In genomic region chr13:107971868-107972267, GRCm38 (mm10) we compare ENCODE assay signal across 16 mouse cellular contexts.
A peak's percentile ranks its signal among the peaks of the same experiment; 100 is the strongest.
DNase-seq lines count a peak whose midpoint lies in the region; ATAC-seq lines count a peak whose summit lies in the region.
"Had no signal": no experiment of that assay in that cellular context is flagged by ENCODE, and none has a peak within 500 bp of the region (broad histone marks: within the 10 kb centered on the region; RNA-seq: fewer than 3 reads in every experiment).

No protein-coding gene starts in this region.

- H3K4me1 ChIP-seq in embryonic facial prominence, embryonic 14.5 days (ENCODE audit: control insufficient read depth, insufficient read depth, low read length): peaks cover 21% of the 10 kb centered on the region
- H3K4me1 ChIP-seq in embryonic facial prominence, embryonic 10.5 days: peaks cover 23% of the 10 kb centered on the region
- H3K4me1 ChIP-seq in kidney, embryonic 14.5 days (ENCODE audit: control insufficient read depth, insufficient read depth, low read length): 0 out of 2 replicates have a peak, but pooled peaks cover 4% of the 10 kb centered on the region
- H3K4me1 ChIP-seq in midbrain, embryonic 12.5 days: peaks cover 12% of the 10 kb centered on the region
- H3K4me1 ChIP-seq in midbrain, embryonic 15.5 days: peaks cover 14% of the 10 kb centered on the region
- H3K4me1 ChIP-seq in neural tube, embryonic 14.5 days (ENCODE audit: control insufficient read depth, insufficient read depth, low read length): peaks cover 3% of the 10 kb centered on the region; the same call in 1 of the 2 replicates

- H3K27me3 ChIP-seq in embryonic facial prominence, embryonic 14.5 days (replicated peaks; ENCODE audit: control insufficient read depth, insufficient read depth, low read length): no peaks in the 10 kb centered on the region; the same call in 1 of the 2 replicates
- no peaks in the 10 kb centered on the region for H3K27me3 ChIP-seq in embryonic facial prominence, embryonic 10.5 days (replicated peaks; ENCODE audit: low read depth, poor library complexity, severe bottlenecking)
- no peaks in the 10 kb centered on the region for H3K27me3 ChIP-seq in kidney, embryonic 14.5 days (ENCODE audit: control insufficient read depth, insufficient read depth, low read length)
- H3K27me3 ChIP-seq in midbrain, embryonic 12.5 days: no peaks in the 10 kb centered on the region; the same call in 1 of the 2 replicates
- H3K27me3 ChIP-seq in midbrain, embryonic 15.5 days (replicated peaks): no peaks in the 10 kb centered on the region
- H3K27me3 ChIP-seq in neural tube, embryonic 14.5 days (ENCODE audit: control insufficient read depth, insufficient read depth, low read length): no peaks in the 10 kb centered on the region
- H3K27me3 ChIP-seq: forebrain, embryonic 15.5 days had no signal

- no peak overlapping the region for H3K9ac ChIP-seq in embryonic facial prominence, embryonic 14.5 days (ENCODE audit: low read depth, low read length)
- H3K9ac ChIP-seq in kidney, embryonic 14.5 days (ENCODE audit: low read depth, low read length): no peak overlapping the region
- H3K9ac ChIP-seq in midbrain, embryonic 12.5 days (replicated peaks): no peak overlapping the region
- no peak overlapping the region for H3K9ac ChIP-seq in midbrain, embryonic 15.5 days
- H3K9ac ChIP-seq in neural tube, embryonic 14.5 days (replicated peaks; ENCODE audit: low read depth, low read length): no peak overlapping the region
- H3K9ac ChIP-seq: forebrain, embryonic 15.5 days had no signal

- no peak for ATAC-seq in embryonic facial prominence, embryonic 14.5 days (ENCODE audit: low read depth)
- peak; percentile 53 for ATAC-seq in kidney, embryonic 14.5 days (ENCODE audit: low FRiP score, low TSS enrichment)
- no peak for ATAC-seq in midbrain, embryonic 12.5 days (ENCODE audit: low FRiP score, low read depth)
- no peak for ATAC-seq in midbrain, embryonic 15.5 days (replicated peaks)
- peak; percentile 59; the same call in 1 of the 2 replicates for ATAC-seq in neural tube, embryonic 14.5 days (ENCODE audit: low read depth)
- ATAC-seq: forebrain, embryonic 15.5 days had no signal

- peak; percentile 48 for DNase-seq in embryonic facial prominence, embryonic 14.5 days (ENCODE audit: low spot score)
- no peak for DNase-seq in embryonic facial prominence, embryonic 10.5 days (ENCODE audit: low spot score)
- no peak for DNase-seq in kidney, postnatal 36 days
- no peak for DNase-seq in neural tube, embryonic 10.5 days (ENCODE audit: extremely low spot score, low spot score)
- DNase-seq: adrenal gland, postnatal 10 days; cerebellum, adult 11-12 months; cerebellum, adult 9-11 months; heart, adult 18-20 months; heart, postnatal 10 days; heart, postnatal 4 days had no signal

- H3K4me3 ChIP-seq in embryonic facial prominence, embryonic 14.5 days (ENCODE audit: low read depth, low read length): no peak overlapping the region
- no peak overlapping the region for H3K4me3 ChIP-seq in embryonic facial prominence, embryonic 10.5 days
- no peak overlapping the region for H3K4me3 ChIP-seq in kidney, embryonic 14.5 days (ENCODE audit: low read length)
- no peak overlapping the region for H3K4me3 ChIP-seq in midbrain, embryonic 12.5 days
- H3K4me3 ChIP-seq in midbrain, embryonic 15.5 days: no peak overlapping the region
- H3K4me3 ChIP-seq in neural tube, embryonic 14.5 days (ENCODE audit: low read depth, low read length): no peak overlapping the region
- H3K4me3 ChIP-seq: forebrain, embryonic 15.5 days; heart, embryonic 10.5 days had no signal

- H3K36me3 ChIP-seq in embryonic facial prominence, embryonic 14.5 days (ENCODE audit: control insufficient read depth, insufficient read depth, low read length): no peaks in the 10 kb centered on the region
- no peaks in the 10 kb centered on the region for H3K36me3 ChIP-seq in embryonic facial prominence, embryonic 10.5 days (replicated peaks)
- no peaks in the 10 kb centered on the region for H3K36me3 ChIP-seq in kidney, embryonic 14.5 days (ENCODE audit: control insufficient read depth, insufficient read depth, low read length)
- H3K36me3 ChIP-seq in midbrain, embryonic 12.5 days: no peaks in the 10 kb centered on the region
- H3K36me3 ChIP-seq in midbrain, embryonic 15.5 days (replicated peaks): no peaks in the 10 kb centered on the region
- no peaks in the 10 kb centered on the region for H3K36me3 ChIP-seq in neural tube, embryonic 14.5 days (ENCODE audit: control insufficient read depth, insufficient read depth, low read length)
- H3K36me3 ChIP-seq: forebrain, embryonic 15.5 days; heart, embryonic 10.5 days had no signal

- no peak overlapping the region for H3K27ac ChIP-seq in embryonic facial prominence, embryonic 14.5 days (replicated peaks; ENCODE audit: low read depth, low read length)
- no peak overlapping the region for H3K27ac ChIP-seq in embryonic facial prominence, embryonic 10.5 days (replicated peaks)
- H3K27ac ChIP-seq in kidney, embryonic 14.5 days (ENCODE audit: low read depth, low read length): no peak overlapping the region
- 0 out of 2 replicates have a peak overlapping the region, but pooled peaks have one; percentile 39 for H3K27ac ChIP-seq in midbrain, embryonic 12.5 days (replicated peaks)
- no peak overlapping the region for H3K27ac ChIP-seq in midbrain, embryonic 15.5 days
- no peak overlapping the region for H3K27ac ChIP-seq in neural tube, embryonic 14.5 days (ENCODE audit: low read depth, low read length)
- H3K27ac ChIP-seq: forebrain, embryonic 15.5 days; heart, embryonic 10.5 days had no signal

- 43% methylated on average over 7 of the region's 7 CpGs for WGBS in embryonic facial prominence, embryonic 14.5 days
- WGBS in embryonic facial prominence, embryonic 10.5 days: 55% methylated on average over 7 of the region's 7 CpGs
- WGBS in kidney, embryonic 14.5 days: 50% methylated on average over 7 of the region's 7 CpGs
- WGBS in midbrain, embryonic 12.5 days: 49% methylated on average over 7 of the region's 7 CpGs
- 44% methylated on average over 7 of the region's 7 CpGs for WGBS in midbrain, embryonic 15.5 days
- 47% methylated on average over 7 of the region's 7 CpGs for WGBS in neural tube, embryonic 14.5 days

- no peaks in the 10 kb centered on the region for H3K9me3 ChIP-seq in embryonic facial prominence, embryonic 14.5 days (ENCODE audit: control insufficient read depth, low read length)
- no peaks in the 10 kb centered on the region for H3K9me3 ChIP-seq in embryonic facial prominence, embryonic 10.5 days
- no peaks in the 10 kb centered on the region for H3K9me3 ChIP-seq in kidney, embryonic 14.5 days (ENCODE audit: control insufficient read depth, low read length)
- H3K9me3 ChIP-seq in midbrain, embryonic 12.5 days: no peaks in the 10 kb centered on the region
- no peaks in the 10 kb centered on the region for H3K9me3 ChIP-seq in midbrain, embryonic 15.5 days
- no peaks in the 10 kb centered on the region for H3K9me3 ChIP-seq in neural tube, embryonic 14.5 days (ENCODE audit: control insufficient read depth, low read length)
- H3K9me3 ChIP-seq: forebrain, embryonic 15.5 days; heart, embryonic 10.5 days had no signal

- H3K4me2 ChIP-seq in embryonic facial prominence, embryonic 14.5 days (ENCODE audit: low read depth, low read length): no peak overlapping the region
- H3K4me2 ChIP-seq in kidney, embryonic 14.5 days (replicated peaks; ENCODE audit: low read depth, low read length): no peak overlapping the region
- H3K4me2 ChIP-seq in midbrain, embryonic 12.5 days (replicated peaks): no peak overlapping the region
- no peak overlapping the region for H3K4me2 ChIP-seq in midbrain, embryonic 15.5 days
- no peak overlapping the region for H3K4me2 ChIP-seq in neural tube, embryonic 14.5 days (ENCODE audit: low read depth, low read length)
- H3K4me2 ChIP-seq: forebrain, embryonic 15.5 days had no signal

Comparison
In these comparisons a context has a peak if more than half of its experiments do, and no peak if none do; other contexts are left out.
1. ATAC-seq: peak in kidney, embryonic 14.5 days (single experiment) and neural tube, embryonic 14.5 days (single experiment); none in embryonic facial prominence, embryonic 14.5 days (single experiment), midbrain, embryonic 12.5 days (single experiment) and midbrain, embryonic 15.5 days (single experiment).